Mouse (Mus musculus) kidney, embryonic 15.5 days (tissue): ENCODE measurements around the gene Zbtb24. TPM values are rescaled to one million over a fixed set of nuclear protein-coding genes. Genes with fewer than 3 reads are reported as not detected.
"Not testable (repeated sequence)": the region's sequence is repeated elsewhere in the genome, so short reads cannot be mapped to it uniquely, and the experiment has no call there.

Experiments
- ATAC-seq: fragments of 200-750 bp; cut with Nextera tagmentation; replicated peaks from 2 replicates; pipeline ENCODE4 v1.8.0; 2017; ENCODE audit warnings: moderate TSS enrichment; ENCODE audit not compliant: low FRiP score
- H3K27ac ChIP-seq: fragments of 300-500 bp; sonication (generic); 2 replicates; pipeline ENCODE4 v1.5.1; 2015; ENCODE audit warnings: mild to moderate bottlenecking, inconsistent platforms
- H3K27me3 ChIP-seq: fragments of 300-500 bp; sonication (generic); 2 replicates; pipeline ENCODE4 v1.6.1; 2015; ENCODE audit warnings: inconsistent platforms
- H3K36me3 ChIP-seq: fragments of 300-500 bp; sonication (generic); 2 replicates; pipeline ENCODE4 v1.6.1; 2015; ENCODE audit warnings: inconsistent platforms
- H3K4me1 ChIP-seq: fragments of 300-500 bp; sonication (generic); 2 replicates; pipeline ENCODE4 v1.6.1; 2015; ENCODE audit warnings: inconsistent platforms
- H3K4me2 ChIP-seq: fragments of 300-500 bp; sonication (generic); 2 replicates; pipeline ENCODE4 v1.6.1; 2015; ENCODE audit warnings: moderate library complexity, mild to moderate bottlenecking, inconsistent platforms
- H3K4me3 ChIP-seq: fragments of 300-500 bp; sonication (generic); replicated peaks from 2 replicates; pipeline ENCODE4 v1.5.1; 2015; ENCODE audit warnings: mild to moderate bottlenecking, inconsistent platforms
- H3K9ac ChIP-seq: fragments of 300-500 bp; sonication (generic); 2 replicates; pipeline ENCODE4 v1.6.1; 2015; ENCODE audit warnings: mild to moderate bottlenecking, inconsistent platforms
- H3K9me3 ChIP-seq: fragments of 300-500 bp; sonication (generic); replicated peaks from 2 replicates; pipeline ENCODE4 v1.6.1; 2016; ENCODE audit warnings: inconsistent platforms
- WGBS: fragments of 180-500 bp; shearing (Covaris S2); methylation state at CpG from one replicate; pipeline ENCODE4 v1.1.7; 2015; ENCODE audit warnings: mixed read lengths; 5-methylcytosine and 5-hydroxymethylcytosine counted together
- polyA plus RNA-seq: library from polyadenylated mRNA; unstranded; fragments of >200 nt; fragmentation: Nextera tagmentation; extraction: Ambion mirVana; gene quantifications from 2 replicates; pipeline ENCODE4 v1.2.1, GENCODE M21; 2015

Zbtb24 gene
- polyA plus RNA-seq, 1 experiment from 2014 or later = 19.8 TPM

DNA sequence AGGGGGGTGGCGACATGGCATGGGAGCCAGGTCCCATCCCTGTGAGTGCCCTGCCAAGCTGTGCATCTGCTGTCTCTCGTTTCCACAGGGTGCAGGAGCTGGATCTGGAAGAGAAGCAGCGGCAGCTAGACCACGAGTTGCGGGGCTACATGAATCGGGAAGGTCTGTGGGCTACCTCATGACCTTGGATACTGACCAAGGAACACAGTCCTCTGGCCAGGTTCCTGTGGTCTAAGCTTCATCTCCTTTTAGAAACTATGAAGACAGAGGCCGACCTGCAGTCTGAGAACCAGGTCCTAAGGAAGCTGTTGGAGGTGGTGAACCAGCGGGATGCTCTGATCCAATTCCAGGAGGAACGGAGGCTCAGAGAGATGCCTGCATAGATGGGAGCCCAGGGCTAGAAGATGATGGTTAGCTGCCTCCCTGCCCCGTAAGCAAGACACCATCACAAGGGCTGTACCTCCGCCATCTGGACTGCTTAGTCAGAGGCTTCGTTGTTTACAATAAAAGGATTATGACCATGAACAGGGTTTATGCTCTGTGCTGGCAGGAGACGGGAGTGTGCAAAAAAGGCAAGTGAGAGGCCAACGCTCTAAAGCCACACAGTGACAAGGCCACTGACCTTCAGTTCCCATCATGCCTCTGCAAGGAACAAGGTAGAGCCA is 36.5 kb downstream of the Zbtb24 start:
- WGBS = 82% methylated on average over 14 of the region's 14 CpGs
- no peak for ATAC-seq
- no peak overlapping the region for H3K9ac ChIP-seq

DNA sequence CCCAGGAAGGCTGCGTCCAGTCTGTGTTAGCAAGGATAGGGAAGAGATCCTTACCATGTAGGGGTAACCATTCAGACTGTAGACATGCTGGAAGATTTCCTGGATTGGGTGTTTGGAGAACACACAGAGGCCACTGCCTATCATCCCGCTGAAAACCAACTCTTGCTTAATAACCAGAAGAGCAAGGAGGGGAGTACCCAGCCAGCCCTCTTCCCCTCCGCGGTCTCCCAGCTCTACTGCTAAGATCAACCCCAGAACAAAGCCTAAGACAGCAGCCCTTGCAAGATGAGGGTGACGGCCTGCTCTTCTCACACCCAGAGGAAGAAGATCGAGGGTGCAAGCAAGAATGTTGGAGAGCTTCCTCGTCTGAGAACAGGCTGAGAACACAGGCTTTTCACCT is 38.7 kb downstream of the Zbtb24 start:
- H3K4me3 ChIP-seq = peak overlapping the region; percentile 65
- peak overlapping the region; percentile 99 for H3K4me2 ChIP-seq
- H3K9me3 ChIP-seq = no peaks in the 10 kb centered on the region
- no peak for ATAC-seq
- no peak overlapping the region for H3K27ac ChIP-seq
- peak overlapping the region; percentile 71 for H3K9ac ChIP-seq
- H3K27me3 ChIP-seq = 0 out of 2 replicates have a peak, but pooled peaks cover 3% of the 10 kb centered on the region
- H3K36me3 ChIP-seq = peaks cover 44% of the 10 kb centered on the region
- H3K4me1 ChIP-seq = peaks cover 25% of the 10 kb centered on the region
- WGBS = 38% methylated on average over 7 of the region's 7 CpGs

More for the DNA sequence above, 36.5 kb downstream of the Zbtb24 start:
- no peak overlapping the region for H3K4me2 ChIP-seq
- H3K27me3 ChIP-seq = 0 out of 2 replicates have a peak, but pooled peaks cover 3% of the 10 kb centered on the region
- no peak overlapping the region for H3K4me3 ChIP-seq
- H3K4me1 ChIP-seq = peaks cover 25% of the 10 kb centered on the region
- peaks cover 65% of the 10 kb centered on the region for H3K36me3 ChIP-seq
- H3K27ac ChIP-seq = no peak overlapping the region
- H3K9me3 ChIP-seq = no peaks in the 10 kb centered on the region

DNA sequence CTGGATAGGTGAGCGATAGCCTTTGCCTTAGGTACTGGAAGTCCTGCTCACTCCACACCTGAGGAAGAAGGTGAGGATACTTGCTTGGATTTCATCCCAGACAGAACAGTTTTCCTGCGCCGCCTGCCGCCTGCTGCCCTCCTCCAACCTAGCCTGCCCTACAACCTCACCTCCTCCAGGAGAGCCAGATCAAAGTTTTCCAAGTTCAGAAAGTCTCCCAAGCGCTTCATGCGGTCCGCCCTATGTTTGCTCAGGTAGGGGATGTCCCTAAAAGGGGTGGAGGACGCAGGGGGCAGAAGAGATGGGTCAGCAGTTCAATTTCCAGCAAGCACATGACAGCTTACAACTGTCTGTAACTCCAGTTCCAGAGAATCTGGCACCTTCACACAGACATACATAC is 39.1 kb downstream of the Zbtb24 start:
- H3K36me3 ChIP-seq = peaks cover 39% of the 10 kb centered on the region
- H3K4me3 ChIP-seq = peak overlapping the region; percentile 65
- H3K9ac ChIP-seq = peak overlapping the region; percentile 71
- ATAC-seq = peak; percentile 26; the same call in 1 of the 2 replicates
- 0 out of 2 replicates have a peak, but pooled peaks cover 3% of the 10 kb centered on the region for H3K27me3 ChIP-seq
- peak overlapping the region; percentile 99 for H3K4me2 ChIP-seq
- H3K4me1 ChIP-seq = peaks cover 25% of the 10 kb centered on the region
- 20% methylated on average over 8 of the region's 8 CpGs for WGBS
- no peaks in the 10 kb centered on the region for H3K9me3 ChIP-seq
- peak overlapping the region; percentile 90 for H3K27ac ChIP-seq

- H3K27ac ChIP-seq = peak within 1 kb of the TSS; percentile 90
- peak within 1 kb of the TSS; percentile 65 for H3K4me3 ChIP-seq
- 0 out of 2 replicates have a peak, but pooled peaks cover 3% of the 10 kb centered on the region for H3K27me3 ChIP-seq
- peak; percentile 94 for ATAC-seq
- H3K9me3 ChIP-seq = no peaks in the 10 kb centered on the region
- peaks cover 25% of the 10 kb centered on the region for H3K4me1 ChIP-seq
- under 1% methylated on average over 50 of the region's 50 CpGs for WGBS
- peak within 1 kb of the TSS; percentile 99 for H3K4me2 ChIP-seq
- peaks cover 33% of the 10 kb centered on the region for H3K36me3 ChIP-seq
- peak within 1 kb of the TSS; percentile 71 for H3K9ac ChIP-seq
Observed at GRCm38 (mm10) chr10:41489708-41490517, 39.7 kb downstream of the Zbtb24 start, which contains the start of the genes Smpd2 and Ppil6. Gene Smpd2 (minus strand): TSS chr10:41490369. Gene Ppil6 (plus strand): TSS chr10:41490439.

DNA sequence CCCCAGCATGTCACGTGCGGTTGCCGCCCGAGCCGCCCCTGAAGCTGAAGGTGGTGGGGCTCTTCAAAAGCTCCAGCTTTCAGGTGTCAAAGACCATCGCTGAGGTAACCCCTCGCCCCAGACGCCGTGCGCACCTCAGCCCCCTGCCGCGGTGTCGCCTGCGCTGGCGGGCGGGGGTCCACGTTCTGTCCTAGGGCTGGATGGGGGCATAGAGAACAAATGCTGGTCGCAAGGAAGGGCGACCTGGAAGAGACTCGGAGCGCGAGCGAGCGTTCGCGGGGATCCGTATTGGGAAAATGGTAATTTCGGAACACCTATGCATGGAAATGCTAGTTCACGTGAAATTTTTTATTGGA is 40.3 kb downstream of the Zbtb24 start:
- H3K27ac ChIP-seq = no peak overlapping the region
- peak overlapping the region; percentile 71 for H3K9ac ChIP-seq
- H3K9me3 ChIP-seq = no peaks in the 10 kb centered on the region
- peak overlapping the region; percentile 99 for H3K4me2 ChIP-seq
- peaks cover 25% of the 10 kb centered on the region for H3K4me1 ChIP-seq
- ATAC-seq = peak; percentile 47; the same call in 1 of the 2 replicates
- H3K27me3 ChIP-seq = 0 out of 2 replicates have a peak, but pooled peaks cover 3% of the 10 kb centered on the region
- under 1% methylated on average over 29 of the region's 29 CpGs for WGBS
- H3K4me3 ChIP-seq = peak overlapping the region; percentile 65
- peaks cover 27% of the 10 kb centered on the region for H3K36me3 ChIP-seq

DNA sequence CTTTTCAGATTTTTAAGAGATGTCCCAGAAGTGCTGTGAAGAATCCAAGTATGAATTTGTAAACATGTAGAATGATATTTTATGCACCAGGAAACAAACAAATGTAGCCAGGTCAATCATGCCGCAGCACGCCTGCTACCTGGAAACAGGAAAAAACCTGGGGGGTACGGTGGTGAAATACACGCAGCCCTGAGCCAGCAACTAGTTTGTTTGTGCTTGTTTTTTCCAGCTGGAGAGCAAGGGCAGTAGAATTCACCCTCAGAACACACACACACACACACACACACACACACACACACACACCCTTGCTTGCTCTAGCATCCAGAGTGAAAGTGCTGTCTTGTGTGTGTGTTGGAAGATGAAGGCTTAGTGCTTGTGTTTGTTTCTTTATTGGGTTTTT is 40.9 kb downstream of the Zbtb24 start:
- H3K4me1 ChIP-seq = peaks cover 25% of the 10 kb centered on the region
- H3K9me3 ChIP-seq = no peaks in the 10 kb centered on the region
- peak overlapping the region; percentile 65 for H3K4me3 ChIP-seq
- H3K4me2 ChIP-seq = peak overlapping the region; percentile 99
- 0 out of 2 replicates have a peak, but pooled peaks cover 3% of the 10 kb centered on the region for H3K27me3 ChIP-seq
- H3K36me3 ChIP-seq = peaks cover 21% of the 10 kb centered on the region
- no peak overlapping the region for H3K27ac ChIP-seq
- ATAC-seq = no peak
- WGBS = 44% methylated on average over 4 of the region's 4 CpGs
- no peak overlapping the region for H3K9ac ChIP-seq

GRCm38 (mm10) chr10:41500941-41501340 is 50.8 kb downstream of the Zbtb24 start:
- Histone ChIP-seq H3K27me3 (no peaks in the 10 kb centered on the region), H3K9me3 (no peaks in the 10 kb centered on the region), H3K9ac (no peak overlapping the region), H3K27ac (no peak overlapping the region), H3K4me3 (no peak overlapping the region), H3K4me1 (no peaks in the 10 kb centered on the region), H3K4me2 (no peak overlapping the region), H3K36me3 (no peaks in the 10 kb centered on the region)
- ATAC-seq = no peak
- WGBS = 72% methylated on average over 4 of the region's 4 CpGs

DNA sequence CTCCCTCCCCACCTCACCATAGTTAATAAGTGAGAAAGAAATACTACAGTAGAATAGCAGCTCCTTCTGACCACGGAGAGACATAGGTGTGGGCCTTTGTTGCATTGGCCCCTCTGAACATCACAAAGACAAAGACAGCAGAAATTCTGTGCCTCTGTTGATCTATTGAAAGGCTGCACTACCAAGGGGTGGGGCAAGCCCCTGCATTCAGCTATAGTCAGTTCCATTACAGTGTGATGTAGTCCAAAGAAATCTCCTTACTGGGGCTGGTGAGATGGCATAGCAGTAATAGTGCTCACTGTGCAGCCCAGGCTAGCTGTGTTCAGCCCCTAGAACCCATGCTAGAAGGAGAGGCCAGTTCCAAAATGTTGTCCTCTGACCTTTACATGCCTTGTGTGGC is 54.8 kb downstream of the Zbtb24 start:
- H3K4me3 ChIP-seq = no peak overlapping the region
- ATAC-seq = no peak
- no peaks in the 10 kb centered on the region for H3K4me1 ChIP-seq
- H3K9me3 ChIP-seq = no peaks in the 10 kb centered on the region
- H3K27me3 ChIP-seq = 0 out of 2 replicates have a peak, but pooled peaks cover 3% of the 10 kb centered on the region
- no peaks in the 10 kb centered on the region for H3K36me3 ChIP-seq
- 75% methylated on average over 1 of the region's 1 CpGs for WGBS
- H3K27ac ChIP-seq = no peak overlapping the region
- no peak overlapping the region for H3K4me2 ChIP-seq
- H3K9ac ChIP-seq = no peak overlapping the region

DNA sequence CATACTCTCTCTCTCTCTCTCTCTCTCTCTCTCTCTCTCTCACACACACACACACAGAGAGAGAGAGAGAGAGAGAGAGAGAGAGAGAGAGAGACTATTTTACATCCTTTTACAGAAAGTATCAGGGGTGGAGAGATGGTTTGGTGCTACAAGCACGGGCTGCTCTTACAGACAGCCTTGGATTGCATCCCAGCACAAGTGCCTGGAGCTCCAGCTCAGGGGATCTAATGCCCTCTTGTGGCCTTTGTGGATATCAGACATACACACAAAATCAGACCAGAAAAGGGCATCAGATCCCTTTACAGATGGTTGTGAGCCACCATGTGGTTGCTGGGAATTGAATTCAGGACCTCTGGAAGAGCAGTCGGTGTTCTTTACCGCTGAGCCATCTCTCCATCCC is 55.3 kb downstream of the Zbtb24 start:
- not testable (repeated sequence) for H3K4me1 ChIP-seq
- ATAC-seq = peak; percentile 54; the same call in 1 of the 2 replicates
- WGBS = 3% methylated on average over 3 of the region's 3 CpGs

DNA sequence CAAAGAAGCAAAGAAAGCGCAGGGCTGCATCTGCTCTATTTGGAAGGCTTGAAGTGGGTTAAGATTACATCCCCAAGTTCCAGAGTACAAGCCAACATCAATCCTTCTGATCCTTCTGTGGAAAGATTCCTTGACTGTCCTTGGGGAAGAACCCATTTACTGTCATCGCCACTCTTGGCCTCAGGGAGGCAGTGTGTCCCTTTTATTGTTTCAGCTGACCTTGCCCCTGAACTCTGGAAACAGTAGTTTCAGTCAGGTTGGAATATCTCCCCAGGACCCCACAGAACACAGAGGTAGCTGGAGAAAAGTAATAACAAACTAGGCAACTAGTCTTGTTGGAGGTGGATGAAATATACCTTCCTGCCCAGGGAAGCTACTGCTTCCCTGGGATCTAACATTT is 59.0 kb downstream of the Zbtb24 start:
- Histone ChIP-seq H3K4me2 (no peak overlapping the region), H3K27me3 (0 out of 2 replicates have a peak, but pooled peaks cover 3% of the 10 kb centered on the region), H3K4me1 (no peaks in the 10 kb centered on the region), H3K9me3 (no peaks in the 10 kb centered on the region), H3K9ac (no peak overlapping the region), H3K4me3 (no peak overlapping the region), H3K36me3 (no peaks in the 10 kb centered on the region), H3K27ac (no peak overlapping the region)
- ATAC-seq = no peak
- 46% methylated on average over 2 of the region's 2 CpGs for WGBS

More for the DNA sequence above, 55.3 kb downstream of the Zbtb24 start:
- not testable (repeated sequence) for H3K9ac ChIP-seq, H3K4me2 ChIP-seq, H3K4me3 ChIP-seq, H3K27ac ChIP-seq, H3K27me3 ChIP-seq, H3K9me3 ChIP-seq, H3K36me3 ChIP-seq

GRCm38 (mm10) chr10:41514301-41514700 is 64.1 kb downstream of the Zbtb24 start:
- no peak overlapping the region for H3K27ac ChIP-seq

GRCm38 (mm10) chr10:41514921-41515320 is 64.7 kb downstream of the Zbtb24 start:
- Histone ChIP-seq H3K4me3 (no peak overlapping the region), H3K27ac (no peak overlapping the region)
- ATAC-seq = no peak

More at GRCm38 (mm10) chr10:41514301-41514700, 64.1 kb downstream of the Zbtb24 start:
- Histone ChIP-seq H3K4me1 (no peaks in the 10 kb centered on the region), H3K4me2 (no peak overlapping the region), H3K9ac (no peak overlapping the region), H3K4me3 (no peak overlapping the region), H3K27me3 (no peaks in the 10 kb centered on the region), H3K9me3 (no peaks in the 10 kb centered on the region), H3K36me3 (no peaks in the 10 kb centered on the region)
- ATAC-seq = no peak
- WGBS = 80% methylated on average over 4 of the region's 4 CpGs

More at GRCm38 (mm10) chr10:41514921-41515320, 64.7 kb downstream of the Zbtb24 start:
- no peak overlapping the region for H3K9ac ChIP-seq
- H3K27me3 ChIP-seq = no peaks in the 10 kb centered on the region
- H3K9me3 ChIP-seq = no peaks in the 10 kb centered on the region
- H3K4me1 ChIP-seq = no peaks in the 10 kb centered on the region
- H3K4me2 ChIP-seq = no peak overlapping the region
- H3K36me3 ChIP-seq = no peaks in the 10 kb centered on the region
